Mouse (Mus musculus): Measurements from ENCODE around the gene Hddc2.
"Not testable (repeated sequence)": the region's sequence is repeated elsewhere in the genome, so short reads cannot be mapped to it uniquely, and the experiment has no call there.

The Hddc2 gene

GRCm38 (mm10) chr10:31354886-31355461, 41.8 kb downstream of the Hddc2 start:
- DNase-seq, result no peak

DNA sequence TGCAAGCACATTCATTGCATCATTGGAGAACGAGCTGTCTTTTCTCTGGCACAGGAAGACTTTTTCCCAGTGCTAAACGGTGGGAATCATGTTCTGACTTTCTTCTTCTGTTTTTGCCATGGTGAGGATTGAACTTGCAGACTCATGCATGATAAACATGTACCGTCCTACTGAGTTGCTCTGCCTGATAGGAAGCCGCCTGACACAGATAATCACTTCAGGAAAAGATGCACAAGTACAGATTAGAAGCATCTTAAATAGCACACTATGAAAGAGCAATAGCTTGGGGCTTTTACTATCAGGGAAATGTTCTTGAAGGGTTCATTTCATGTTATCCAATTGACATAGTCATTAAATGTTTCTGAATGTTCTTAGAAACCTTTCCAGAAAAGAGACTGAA, 46.6 kb downstream of the Hddc2 start:
- no peak for DNase-seq

DNA sequence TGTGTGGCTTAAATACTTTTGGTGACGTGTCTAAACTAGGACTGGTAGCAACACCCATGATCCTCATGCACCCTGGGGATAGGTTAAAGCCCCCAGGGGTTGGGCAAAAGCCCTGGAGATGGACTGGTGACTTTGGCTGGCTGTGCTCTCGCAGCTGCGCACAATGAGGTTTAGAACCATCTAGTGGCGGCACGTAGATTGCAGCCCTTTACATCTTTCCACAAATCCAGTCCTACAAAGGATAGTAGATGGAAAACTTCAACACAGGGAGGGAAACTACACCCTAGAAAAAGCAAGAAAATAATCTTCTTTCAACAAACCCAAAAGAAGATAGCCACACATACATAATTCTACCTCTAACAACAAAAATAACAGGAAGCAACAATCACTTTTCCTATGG, 57.0 kb downstream of the Hddc2 start:
- DNase-seq, result not testable (repeated sequence)
